Mouse (Mus musculus) adrenal gland, adult (tissue): ENCODE results near the gene Uxs1.
A peak's percentile ranks its signal among the peaks of the same experiment; 100 is the strongest.

Experiments
- DNase-seq, 2 experiments: peaks; one replicate each; pipeline ENCODE4 v3.0.0; 2022 to 2023; ENCODE audit warnings: low spot score in 1 of 2; ENCODE audit not compliant: inconsistent age in 2 of 2

The Uxs1 gene

DNA sequence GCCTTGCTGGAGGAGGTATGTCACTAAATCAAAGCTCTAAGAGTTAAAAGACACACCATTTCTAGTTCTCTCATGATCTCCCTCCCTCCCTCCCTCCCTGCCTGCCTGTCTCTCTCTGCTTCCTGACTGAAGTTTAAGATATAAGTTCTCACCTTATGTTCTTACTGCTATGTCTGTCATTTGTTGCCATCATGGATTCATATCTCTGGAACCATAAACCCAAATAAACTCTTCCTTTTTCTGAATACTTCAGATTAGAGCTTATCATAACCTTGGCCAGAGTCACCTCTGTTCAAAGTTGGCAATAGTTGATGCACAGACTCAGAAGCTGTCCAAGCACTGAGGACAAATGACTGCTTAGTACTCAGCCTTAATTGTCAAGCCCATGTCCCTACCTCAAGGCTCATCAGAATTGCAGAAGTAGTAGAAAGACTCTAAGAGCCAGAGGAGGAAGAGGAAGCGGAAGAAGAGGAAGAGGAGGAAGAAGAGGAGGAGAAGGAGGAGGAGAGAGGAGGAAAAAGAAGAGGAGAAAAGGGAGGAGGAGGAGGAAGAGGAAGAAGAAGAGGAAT lies 23.6 kb downstream of the Uxs1 start:
- DNase-seq = no peak

DNA sequence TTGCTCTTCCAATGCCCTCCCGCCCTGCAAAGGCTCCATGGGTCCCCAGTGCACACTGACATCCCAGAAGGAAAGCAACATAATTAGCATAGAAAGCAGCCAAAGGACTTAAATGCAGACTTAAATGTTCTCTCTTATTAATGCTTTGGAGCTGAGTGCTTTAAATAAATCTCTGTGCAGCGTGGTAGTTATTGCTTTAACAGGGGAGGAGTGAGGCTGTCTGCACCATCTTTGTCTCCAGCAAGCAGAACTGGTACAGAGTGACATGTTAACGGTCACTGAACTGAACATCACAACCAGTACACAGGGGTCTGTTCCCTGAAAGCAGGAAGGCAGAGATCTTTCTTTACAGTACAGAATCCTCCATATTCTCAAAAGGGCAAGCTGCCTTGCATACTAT lies 29.6 kb downstream of the Uxs1 start:
- no peak for DNase-seq

- DNase-seq = no peak
Measured at GRCm38 (mm10) chr1:43789765-43790164, 37.8 kb downstream of the Uxs1 start.

- DNase-seq = no peak
Measured at GRCm38 (mm10) chr1:43786711-43787110, 40.9 kb downstream of the Uxs1 start.

- DNase-seq = no peak
Measured at GRCm38 (mm10) chr1:43785316-43785715, 42.3 kb downstream of the Uxs1 start.

DNA sequence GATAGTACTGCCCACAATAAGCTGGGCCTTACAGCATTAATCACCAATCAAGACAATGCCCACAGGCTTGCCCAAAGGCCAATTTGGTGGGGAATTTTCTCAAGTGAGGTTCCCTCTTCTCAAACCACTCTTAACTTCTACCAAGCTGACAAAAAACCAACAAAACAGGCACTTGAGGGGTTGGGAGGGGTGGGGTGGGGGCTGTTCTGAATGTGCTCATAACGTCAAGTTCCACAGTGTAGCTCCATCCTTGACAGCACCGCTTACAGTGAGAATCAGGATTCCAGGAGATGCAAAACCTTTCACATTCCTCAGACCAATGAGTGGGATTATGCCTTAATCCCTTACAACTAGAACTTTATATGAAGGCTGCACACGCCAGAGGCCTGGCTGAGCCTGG lies 44.4 kb downstream of the Uxs1 start:
- no peak for DNase-seq

DNA sequence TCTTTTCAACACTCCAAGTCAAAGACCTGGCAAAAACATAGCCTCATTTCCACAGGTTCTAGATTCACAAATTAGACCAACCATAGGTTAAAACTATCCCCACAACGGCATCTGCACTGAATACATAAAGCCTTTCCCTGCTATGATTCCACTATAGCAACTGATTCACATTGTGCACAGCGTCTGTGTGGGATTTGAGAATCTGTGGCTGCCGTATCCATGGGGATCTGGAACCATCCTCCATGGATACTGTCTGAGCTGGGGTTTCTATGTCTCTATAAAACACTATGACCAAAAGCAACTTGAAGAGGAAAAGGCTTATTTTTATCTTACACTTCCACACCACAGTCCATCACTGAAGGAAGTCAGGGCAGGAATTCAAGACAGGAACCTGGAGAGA lies 44.9 kb downstream of the Uxs1 start:
- no peak for DNase-seq

DNA sequence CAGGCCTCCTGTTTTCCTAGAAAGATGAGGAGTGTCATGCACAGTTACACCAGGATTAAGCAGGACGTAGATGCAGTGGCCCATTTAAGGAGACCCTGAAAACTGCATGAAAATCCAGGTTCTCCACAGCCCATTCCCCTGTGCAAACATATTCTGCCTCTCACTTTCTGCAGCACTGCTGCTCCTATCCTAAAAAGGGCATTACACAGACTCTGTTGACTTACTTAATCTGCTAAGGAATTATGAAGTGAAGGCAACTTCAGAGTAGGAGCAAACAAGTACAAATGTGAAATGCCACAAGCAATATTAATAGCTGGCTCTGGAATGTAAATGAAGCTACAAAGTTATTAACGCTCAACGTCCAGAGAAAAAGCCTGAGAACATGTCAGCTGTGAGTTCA lies 45.9 kb downstream of the Uxs1 start:
- DNase-seq = no peak

GRCm38 (mm10) chr1:43781195-43781594 lies 46.4 kb downstream of the Uxs1 start:
- no peak for DNase-seq

DNA sequence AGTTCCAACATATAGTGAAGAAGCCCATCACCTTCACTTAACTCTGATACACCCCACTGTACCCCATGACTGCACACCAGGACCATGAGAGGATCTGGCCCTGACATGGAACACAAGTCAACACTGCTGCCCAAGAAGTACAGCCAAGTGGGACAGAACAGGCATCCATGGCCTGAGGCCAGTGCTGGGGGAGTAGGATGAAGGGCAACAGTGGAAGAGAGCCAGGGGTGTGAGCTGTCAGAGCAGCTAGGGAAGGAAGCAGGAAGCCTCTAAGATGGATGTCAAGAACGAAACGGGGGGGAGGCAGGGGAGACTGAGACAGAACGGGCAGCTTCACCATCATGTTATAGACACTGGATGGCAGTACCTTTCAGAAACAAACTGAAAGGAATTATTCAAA lies 51.5 kb downstream of the Uxs1 start:
- peak; percentile 54 to 68 for DNase-seq

GRCm38 (mm10) chr1:43774126-43774525 lies 53.5 kb downstream of the Uxs1 start:
- DNase-seq = no peak

DNA sequence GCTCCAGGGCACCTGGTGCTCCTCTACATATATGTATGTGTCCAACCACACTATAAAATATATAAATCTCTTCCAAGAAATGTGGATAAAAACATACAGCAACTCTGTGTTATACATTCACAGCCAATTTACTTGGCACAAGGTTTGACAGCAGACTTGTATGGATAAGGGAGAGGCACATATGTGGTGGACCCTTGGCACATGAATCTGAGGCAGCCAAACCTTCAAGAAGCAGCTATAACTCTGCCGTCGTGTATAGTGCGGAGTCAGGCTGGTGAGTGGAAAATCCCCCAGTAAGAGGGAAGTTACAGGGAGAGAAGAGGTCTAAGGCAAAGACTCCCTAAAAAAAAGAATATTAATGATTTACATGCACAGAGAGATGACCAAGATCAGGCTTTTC lies 54.9 kb downstream of the Uxs1 start:
- DNase-seq = no peak

GRCm38 (mm10) chr1:43770032-43770431 lies 57.6 kb downstream of the Uxs1 start:
- DNase-seq = no peak

DNA sequence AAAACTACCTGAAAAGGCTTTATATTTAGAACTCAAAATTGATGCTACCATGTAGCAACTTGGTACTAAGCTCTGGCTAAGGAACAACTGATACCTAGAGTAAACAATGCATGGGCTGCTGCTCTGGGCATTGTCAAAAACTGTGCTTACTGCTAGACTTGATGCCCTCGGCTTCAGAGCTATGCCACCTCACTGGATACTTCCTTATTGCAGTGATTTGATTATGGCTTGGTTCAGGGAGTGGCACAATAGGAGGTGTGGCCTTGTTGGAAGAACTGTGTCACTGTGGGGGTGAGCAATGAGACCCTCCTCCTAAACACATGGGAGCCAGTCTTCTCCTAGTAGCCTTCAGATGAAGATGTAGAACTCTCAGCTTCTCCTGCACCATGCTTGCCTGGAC lies 58.3 kb downstream of the Uxs1 start:
- DNase-seq = no peak

- DNase-seq = no peak
Measured at GRCm38 (mm10) chr1:43768385-43768990, 59.1 kb downstream of the Uxs1 start.

GRCm38 (mm10) chr1:43766328-43766727 lies 61.3 kb downstream of the Uxs1 start:
- DNase-seq = peak; percentile 71 to 84

- DNase-seq = peak; percentile 42 to 71
Measured at GRCm38 (mm10) chr1:43764481-43764880, 63.1 kb downstream of the Uxs1 start.

- DNase-seq = peak in 1 of 2 experiments; percentile 60
Measured at GRCm38 (mm10) chr1:43760085-43760484, 67.5 kb downstream of the Uxs1 start.

DNA sequence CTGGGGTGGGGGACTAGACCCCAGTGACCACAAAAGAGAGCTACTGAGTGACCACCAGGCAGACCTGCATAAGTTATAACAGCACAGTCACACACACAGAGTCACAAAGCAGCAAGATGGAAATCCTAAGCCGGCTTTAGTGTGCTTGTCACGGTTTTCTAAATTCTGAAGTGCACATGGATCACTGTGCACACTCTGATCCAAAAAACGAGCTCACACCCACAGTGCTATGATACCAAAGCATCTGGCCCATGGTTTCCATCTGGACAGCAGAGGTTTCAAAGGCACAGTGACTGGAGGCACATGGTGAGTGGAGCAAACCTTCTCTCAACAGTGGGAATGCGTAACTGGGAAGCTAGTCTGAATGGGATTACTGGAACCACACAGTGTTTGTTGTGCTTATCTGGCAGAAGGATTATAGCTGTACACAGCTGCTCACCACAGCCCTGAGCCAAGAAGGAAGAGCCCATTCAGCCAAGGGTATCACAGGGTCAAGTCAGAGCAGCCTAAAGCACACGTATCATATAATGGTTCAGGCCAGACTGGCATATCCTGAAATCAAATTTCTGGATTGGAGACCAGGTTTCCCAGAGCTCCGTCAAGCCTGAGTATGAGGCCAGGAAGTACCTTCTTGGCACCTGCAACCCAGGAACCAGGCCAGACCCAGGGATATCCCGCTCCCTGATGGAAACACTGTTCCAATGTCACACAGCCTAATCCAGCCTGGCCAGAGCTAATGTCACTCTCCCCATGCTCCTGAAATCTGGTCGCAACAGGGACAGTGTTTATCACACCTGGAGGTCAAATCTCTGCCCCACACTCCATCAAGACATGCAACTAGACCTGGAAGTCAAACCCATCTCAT lies 72.9 kb downstream of the Uxs1 start:
- DNase-seq = no peak

DNA sequence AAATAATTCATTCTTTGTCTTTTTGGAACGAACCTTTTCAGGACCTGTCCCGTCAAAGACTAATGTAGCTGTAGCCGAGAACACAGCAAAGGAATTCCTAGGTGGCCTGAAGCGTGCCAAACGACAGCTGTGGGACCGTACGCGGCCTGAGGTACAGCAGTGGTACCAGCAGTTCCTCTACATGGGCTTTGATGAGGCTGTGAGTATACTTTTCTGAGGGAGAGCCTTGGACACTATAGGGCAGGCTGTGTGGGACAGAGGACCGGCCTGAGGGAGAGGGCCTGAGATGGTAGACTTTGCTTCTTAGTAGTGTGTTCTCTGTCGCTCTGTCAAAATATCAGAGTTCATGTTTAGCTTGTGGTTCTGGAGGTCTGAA lies 89.1 kb downstream of the Uxs1 start:
- peak in 1 of 2 experiments; percentile 24 for DNase-seq

GRCm38 (mm10) chr1:43737812-43738518 lies 89.6 kb downstream of the Uxs1 start:
- peak; percentile 38 to 78 for DNase-seq

DNA sequence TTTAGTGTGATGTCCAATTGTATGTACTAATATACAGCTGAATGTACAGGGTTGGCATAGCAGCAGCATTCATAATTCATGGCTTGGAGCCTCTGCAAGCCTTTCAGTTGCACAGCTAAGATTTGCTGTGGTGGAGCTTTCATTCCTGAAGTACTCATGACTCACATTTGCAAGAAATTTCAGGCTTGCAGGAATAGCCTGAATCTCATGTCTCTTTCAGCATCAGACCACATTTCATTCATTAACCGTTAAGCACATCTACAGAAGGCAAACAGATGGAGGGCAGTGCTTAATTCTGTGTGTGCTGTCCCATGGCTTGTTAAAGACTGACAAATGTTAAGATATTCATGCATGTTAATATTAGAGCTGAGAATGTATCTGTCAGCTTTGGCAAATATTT lies 94.9 kb downstream of the Uxs1 start:
- DNase-seq = no peak
